Mouse (Mus musculus) midbrain, embryonic 11.5 days (tissue): ENCODE data around the gene Gm12394. TPM values are rescaled to one million over a fixed set of nuclear protein-coding genes. Genes with fewer than 3 reads are reported as not detected.

Source experiments
- polyA plus RNA-seq: library from polyadenylated mRNA; unstranded; fragments of >200 nt; fragmentation: Nextera tagmentation; extraction: Ambion mirVana; gene quantifications from 2 replicates; pipeline ENCODE4 v1.2.1, GENCODE M21; 2014

The Gm12394 gene
- polyA plus RNA-seq, 1 experiment from 2014 or later = 0.66 TPM

Other genes with a start within 250 kb of the Gm12394 start
- not detected in 2 replicates for gene Gm10591, start 244.6 kb downstream of the Gm12394 start, polyA plus RNA-seq
- not detected in 2 replicates for gene Gm2564, start 227.1 kb downstream of the Gm12394 start, polyA plus RNA-seq
- not detected in 2 replicates for gene Ccl27b, start 201.5 kb downstream of the Gm12394 start, polyA plus RNA-seq
- gene Il11ra2, start 194.9 kb downstream of the Gm12394 start, polyA plus RNA-seq = not detected in 2 replicates
- 1.3 and 1.4 TPM in 2 replicates for gene 4930578G10Rik, start 121.2 kb downstream of the Gm12394 start, polyA plus RNA-seq
- gene Ccl19, start 100.2 kb downstream of the Gm12394 start, polyA plus RNA-seq = not detected in 2 replicates
- 0.19 and 0.42 TPM in 2 replicates for gene Ccl21a, start 82.8 kb downstream of the Gm12394 start, polyA plus RNA-seq
- gene Fam205a1, start 2.9 kb downstream of the Gm12394 start, polyA plus RNA-seq = 0.05 and 0.11 TPM in 2 replicates
- gene Fam205c, start 17.5 kb upstream of the Gm12394 start, polyA plus RNA-seq = 0.40 and 0.87 TPM in 2 replicates
- 2.2 and 2.9 TPM in 2 replicates for gene Phf24, start 59.9 kb upstream of the Gm12394 start, polyA plus RNA-seq
- gene Dnajb5, start 93.0 kb upstream of the Gm12394 start, polyA plus RNA-seq = 17.6 and 22.3 TPM in 2 replicates
- 0.52 and 0.60 TPM in 2 replicates for gene 1700022I11Rik, start 112.8 kb upstream of the Gm12394 start, polyA plus RNA-seq
- 635 and 667 TPM in 2 replicates for gene Vcp, start 143.7 kb upstream of the Gm12394 start, polyA plus RNA-seq
- 21.4 and 22.0 TPM in 2 replicates for gene Fancg, start 153.7 kb upstream of the Gm12394 start, polyA plus RNA-seq
- gene Pigo, start 169.0 kb upstream of the Gm12394 start, polyA plus RNA-seq = 16.2 and 16.4 TPM in 2 replicates
- 365 TPM in 2 replicates for gene Stoml2, start 174.9 kb upstream of the Gm12394 start, polyA plus RNA-seq
- gene Fam214b, start 189.4 kb upstream of the Gm12394 start, polyA plus RNA-seq = 23.3 and 24.4 TPM in 2 replicates
- gene Unc13b, start 202.2 kb upstream of the Gm12394 start, polyA plus RNA-seq = 14.7 and 16.2 TPM in 2 replicates